Mouse (Mus musculus) forebrain, embryonic 13.5 days (tissue): ENCODE measurements at regions not wholly inside any gene's neighbourhood (a gene's known extent, or its start where the extent isn't known, plus 50 kb on each side); places are given as distances from the start of the nearest gene placed in this dataset.

Source experiments
- ATAC-seq: fragments of 200-750 bp; cut with Nextera tagmentation; 2 replicates; pipeline ENCODE4 v1.8.0; 2017
- H3K27ac ChIP-seq: fragments of 300-500 bp; sonication (generic); 2 replicates; pipeline ENCODE4 v1.5.1; 2015; ENCODE audit warnings: inconsistent platforms, mild to moderate bottlenecking, moderate library complexity
- H3K27me3 ChIP-seq: fragments of 300-500 bp; sonication (generic); 2 replicates; pipeline ENCODE4 v1.6.1; 2015; ENCODE audit warnings: mild to moderate bottlenecking, inconsistent platforms
- H3K36me3 ChIP-seq: fragments of 300-500 bp; sonication (generic); 2 replicates; pipeline ENCODE4 v1.6.1; 2015; ENCODE audit warnings: mild to moderate bottlenecking, inconsistent platforms; ENCODE audit not compliant: poor library complexity, severe bottlenecking
- H3K4me1 ChIP-seq: fragments of 300-500 bp; sonication (generic); 2 replicates; pipeline ENCODE4 v1.6.1; 2015; ENCODE audit warnings: inconsistent platforms
- H3K4me2 ChIP-seq: fragments of 300-500 bp; sonication (generic); 2 replicates; pipeline ENCODE4 v1.6.1; 2015; ENCODE audit warnings: inconsistent platforms, mild to moderate bottlenecking, moderate library complexity
- H3K4me3 ChIP-seq: fragments of 300-500 bp; sonication (generic); 2 replicates; pipeline ENCODE4 v1.5.1; 2015; ENCODE audit warnings: mild to moderate bottlenecking, inconsistent platforms
- H3K9ac ChIP-seq: fragments of 300-500 bp; sonication (generic); 2 replicates; pipeline ENCODE4 v1.6.1; 2015; ENCODE audit warnings: mild to moderate bottlenecking, inconsistent platforms
- H3K9me3 ChIP-seq: fragments of 300-500 bp; sonication (generic); replicated peaks from 2 replicates; pipeline ENCODE4 v1.6.1; 2016; ENCODE audit warnings: inconsistent platforms
- WGBS: fragments of 180-500 bp; shearing (Covaris S2); methylation state at CpG from one replicate; pipeline ENCODE4 v1.1.7; 2015; 5-methylcytosine and 5-hydroxymethylcytosine counted together

- 69% methylated on average over 12 of the region's 12 CpGs for WGBS
- H3K4me2 ChIP-seq = no peak overlapping the region
- H3K36me3 ChIP-seq = no peaks in the 10 kb centered on the region
- H3K4me3 ChIP-seq = no peak overlapping the region
- no peak overlapping the region for H3K9ac ChIP-seq
- no peak for ATAC-seq
- H3K27ac ChIP-seq = peak overlapping the region; percentile 27; the same call in 1 of the 2 replicates
- no peaks in the 10 kb centered on the region for H3K9me3 ChIP-seq
- H3K4me1 ChIP-seq = peaks cover 7% of the 10 kb centered on the region; the same call in 1 of the 2 replicates
- no peaks in the 10 kb centered on the region for H3K27me3 ChIP-seq
These were observed 51.2 kb upstream of the Tmem26 start for GRCm38 (mm10) chr10:68672291-68672690.

- H3K9ac ChIP-seq = no peak overlapping the region
- WGBS = 80% methylated on average over 9 of the region's 9 CpGs
- no peak for ATAC-seq
These were observed 50.2 kb upstream of the Tmem26 start for GRCm38 (mm10) chr10:68673102-68673872.

More at GRCm38 (mm10) chr10:68673102-68673872, 50.2 kb upstream of the Tmem26 start:
- H3K4me3 ChIP-seq = no peak overlapping the region
- no peak overlapping the region for H3K27ac ChIP-seq
- peaks cover 7% of the 10 kb centered on the region; the same call in 1 of the 2 replicates for H3K4me1 ChIP-seq
- H3K4me2 ChIP-seq = no peak overlapping the region
- H3K9me3 ChIP-seq = no peaks in the 10 kb centered on the region
- no peaks in the 10 kb centered on the region for H3K36me3 ChIP-seq
- H3K27me3 ChIP-seq = no peaks in the 10 kb centered on the region
